Mouse (Mus musculus) MEL-GATA-1-ER (cell line): ENCODE results near the gene Scn2a.
A peak's percentile ranks its signal among the peaks of the same experiment; 100 is the strongest.
"Not testable (repeated sequence)": the region's sequence is repeated elsewhere in the genome, so short reads cannot be mapped to it uniquely, and the experiment has no call there.

Experiments
- DNase-seq: peaks from one replicate; pipeline ENCODE4 v3.0.0-alpha.2; 2012; ENCODE audit warnings: low read depth; ENCODE audit errors: extremely low read depth

Scn2a gene

DNA sequence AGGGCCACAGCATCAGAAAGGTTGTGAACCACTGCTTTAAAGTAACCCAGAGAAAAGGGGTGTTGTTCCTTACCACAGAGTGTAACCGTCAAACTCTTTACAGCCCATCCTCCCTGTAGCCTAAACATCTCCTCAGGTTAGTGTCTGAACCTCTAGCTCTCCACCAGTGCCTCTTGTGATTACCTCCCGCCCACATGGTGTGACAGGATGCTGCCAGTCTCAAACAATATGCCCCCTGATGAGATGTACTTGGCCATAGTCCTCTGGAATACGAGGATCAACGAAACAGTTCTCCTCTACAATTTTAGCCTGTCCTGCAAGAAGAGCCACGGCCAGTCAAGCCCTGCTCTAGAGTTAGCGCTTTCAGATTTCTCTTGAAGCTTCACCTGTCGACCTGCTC, 74.5 kb downstream of the Scn2a start:
- no peak for DNase-seq

DNA sequence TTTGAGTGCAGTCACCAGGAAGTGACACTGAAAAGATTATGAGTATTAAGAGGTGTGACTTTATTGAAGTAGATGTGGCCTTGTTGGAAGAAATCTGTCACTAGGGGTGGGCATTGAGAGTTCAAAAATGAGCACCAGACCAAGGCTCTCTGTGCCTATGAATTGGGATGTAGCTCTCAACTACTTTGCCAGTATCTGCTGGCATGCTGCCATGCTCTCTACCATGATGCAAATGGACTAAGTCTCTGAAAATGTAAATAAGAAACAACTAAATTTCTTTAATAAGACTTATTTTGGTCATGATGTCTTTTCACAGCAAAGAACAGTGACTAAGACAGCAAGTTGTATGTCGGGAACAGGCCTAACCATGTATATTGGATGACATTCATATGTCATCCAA, 79.7 kb downstream of the Scn2a start:
- no peak for DNase-seq

DNA sequence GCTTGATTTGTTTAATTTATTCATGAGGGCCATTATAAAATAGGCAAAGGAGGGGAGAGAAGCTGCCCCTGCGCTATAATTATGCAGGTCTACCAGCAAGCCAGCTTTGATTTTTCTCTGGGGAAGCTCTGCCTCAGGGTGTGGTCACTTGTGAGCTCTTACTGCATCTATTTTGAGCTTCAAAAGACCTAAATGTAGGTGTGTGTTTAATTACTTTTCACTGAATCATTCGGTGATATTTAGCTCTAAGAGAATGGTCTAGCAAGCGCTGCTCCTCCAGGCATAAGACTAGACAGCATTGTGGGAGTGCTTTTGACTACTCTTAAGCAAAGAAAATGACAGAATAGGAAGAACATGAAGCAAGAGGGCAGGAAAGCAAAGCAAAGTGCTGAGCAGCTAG, 80.6 kb downstream of the Scn2a start:
- no peak for DNase-seq

DNA sequence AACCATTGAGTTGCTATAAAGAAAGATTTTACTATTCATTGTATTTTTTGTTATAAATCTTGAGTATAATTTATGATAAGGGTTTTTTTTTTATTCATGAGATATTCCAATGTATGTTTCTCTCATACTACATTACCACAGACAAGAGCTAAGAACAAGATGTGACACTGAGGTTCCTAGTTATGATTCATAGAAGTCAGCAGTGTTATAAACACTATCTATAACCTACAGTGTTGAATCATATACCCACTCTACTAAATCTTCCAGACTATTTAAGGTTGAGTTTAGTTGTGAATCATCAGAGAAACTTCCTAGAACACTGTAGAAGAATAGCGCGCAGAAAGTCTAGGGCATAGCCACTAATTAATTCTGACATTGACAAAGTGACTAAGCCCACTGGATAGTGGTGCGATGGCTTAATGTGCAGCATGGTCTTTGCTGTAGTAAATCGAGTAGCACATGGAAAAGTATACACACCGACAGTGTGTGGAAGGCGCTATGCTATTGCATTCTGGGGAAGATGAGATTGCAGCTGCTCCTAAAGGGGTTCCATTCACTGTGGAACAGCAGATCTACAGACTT, 101.7 kb downstream of the Scn2a start:
- no peak for DNase-seq

DNA sequence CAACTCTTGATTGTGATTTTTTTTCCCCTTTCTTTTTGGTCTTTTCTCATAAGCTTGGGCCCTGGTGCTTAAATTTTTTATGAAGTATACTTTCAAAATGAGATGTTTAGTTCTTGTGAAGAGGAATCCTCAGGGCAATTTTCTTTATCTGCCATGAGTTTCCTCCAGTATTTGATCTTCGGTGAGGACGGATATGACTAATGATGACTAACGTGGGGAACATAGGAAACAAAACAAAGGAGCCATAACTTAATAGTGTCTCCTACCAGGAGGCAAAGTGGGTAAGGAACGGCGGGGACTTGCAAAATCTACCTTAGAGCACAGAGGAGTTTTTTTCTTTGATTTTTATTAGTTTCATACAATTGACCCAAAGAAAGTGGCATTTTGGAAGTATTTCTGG, 124.8 kb downstream of the Scn2a start:
- no peak for DNase-seq

DNA sequence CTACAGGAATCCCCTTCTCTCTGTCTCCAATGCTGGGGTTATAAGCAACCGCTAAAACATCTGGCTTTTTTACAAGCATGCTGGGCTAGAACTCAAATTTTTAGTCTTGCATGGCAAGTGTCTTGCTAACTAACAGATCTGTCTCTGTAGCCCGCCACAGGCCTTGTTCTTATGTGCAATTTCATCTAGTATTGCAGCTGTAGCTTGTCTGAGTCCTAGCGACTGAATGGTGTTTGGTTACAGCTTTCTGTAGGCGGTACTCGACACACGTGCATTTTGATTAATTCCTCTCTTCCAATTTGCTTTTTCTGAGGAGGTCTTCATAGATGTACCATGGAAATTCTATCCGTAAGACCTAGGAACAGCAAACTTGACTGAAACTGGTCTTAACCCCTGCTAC, 161.9 kb downstream of the Scn2a start:
- no peak for DNase-seq

DNA sequence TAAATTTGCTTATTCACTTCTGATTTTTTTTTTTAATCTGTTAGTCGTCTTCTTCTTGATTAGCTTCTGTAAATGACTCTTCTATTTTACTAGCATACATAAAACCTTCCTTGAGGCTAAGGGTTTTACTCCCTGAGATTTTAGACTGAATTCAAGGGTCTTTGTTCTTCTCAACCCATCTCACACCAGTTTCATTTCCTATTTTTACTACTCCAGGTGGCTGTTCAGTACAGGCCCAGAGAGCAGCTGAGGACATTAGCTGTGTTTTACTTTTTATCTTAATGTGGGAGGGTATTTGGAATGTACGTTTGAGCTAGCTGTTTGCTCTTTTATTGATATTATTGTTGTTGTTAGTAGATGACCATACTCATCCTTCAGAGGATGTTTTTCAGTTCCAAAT, 162.8 kb downstream of the Scn2a start:
- no peak for DNase-seq

- DNase-seq: peak; percentile 47
Observed at GRCm38 (mm10) chr2:65792516-65792915, 171.9 kb downstream of the Scn2a start.

DNA sequence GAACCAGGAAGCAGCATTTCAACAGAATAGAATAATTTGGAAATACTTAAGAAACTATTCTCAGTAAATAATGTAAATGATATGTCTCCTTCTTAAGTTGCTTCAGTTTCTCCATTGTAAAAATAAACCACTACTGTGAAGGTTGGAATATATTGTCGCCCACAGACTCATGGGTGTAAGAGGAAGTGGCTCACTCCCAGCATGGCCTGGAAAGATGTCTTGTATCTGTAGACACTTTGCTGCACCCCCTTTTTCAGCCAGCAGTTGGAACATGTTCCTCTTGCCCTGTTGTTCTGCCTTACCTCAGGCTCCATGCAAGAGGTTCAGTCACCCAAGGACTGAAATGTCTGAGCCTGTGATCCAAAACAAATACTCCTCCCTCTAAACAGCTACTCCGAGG, 173.0 kb downstream of the Scn2a start:
- peak; percentile 21 for DNase-seq

- DNase-seq: peak; percentile 65
Observed at GRCm38 (mm10) chr2:65801054-65801709, 180.6 kb downstream of the Scn2a start.

DNA sequence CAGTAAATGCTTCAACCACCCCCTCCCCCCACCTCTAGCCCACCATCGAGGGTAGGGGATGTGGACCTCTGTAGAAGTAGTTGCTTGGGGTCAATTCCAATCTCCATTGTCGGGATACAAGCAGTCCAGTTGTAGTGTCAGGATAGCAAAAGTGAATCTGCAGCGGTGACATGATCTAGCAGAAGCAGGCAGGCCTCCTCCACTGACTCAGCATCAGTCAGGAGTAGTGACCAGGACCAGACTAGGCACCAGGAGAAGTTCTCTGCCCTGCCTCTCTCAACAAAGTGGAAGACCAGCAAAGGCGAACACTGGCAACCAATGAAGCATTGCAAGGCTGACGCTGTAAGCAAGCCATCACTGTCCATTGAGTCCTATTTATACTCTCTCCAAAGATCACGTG, 186.0 kb downstream of the Scn2a start:
- DNase-seq: no peak

DNA sequence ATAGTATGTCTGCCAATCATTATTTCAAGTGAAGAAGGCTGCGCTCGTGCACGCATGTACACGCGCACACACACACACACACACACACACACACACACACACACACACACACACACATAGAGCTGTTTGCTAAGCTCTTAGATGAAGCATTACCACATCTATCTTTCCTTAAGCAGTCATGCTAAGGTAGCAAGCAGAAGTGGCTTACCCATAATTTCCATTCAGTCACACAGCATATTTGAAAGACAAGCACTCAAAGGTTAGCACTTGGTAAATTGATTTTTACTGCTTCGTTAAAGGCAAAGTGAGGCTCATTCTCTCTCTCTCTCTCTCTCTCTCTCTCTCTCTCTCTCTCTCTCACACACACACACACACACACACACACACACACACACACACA, 190.6 kb downstream of the Scn2a start:
- DNase-seq: not testable (repeated sequence)
